Mouse (Mus musculus) heart, adult 2 months (tissue): ENCODE measurements at regions not wholly inside any gene's neighbourhood (a gene's known extent, or its start where the extent isn't known, plus 50 kb on each side); places are given as distances from the start of the nearest gene placed in this dataset.

ENCODE experiments used
- DNase-seq, 2 experiments: peaks; one replicate each; pipeline ENCODE4 v3.0.0; 2021
- H3K27ac ChIP-seq: fragments of 200-600 bp; 2 replicates; pipeline ENCODE4 v1.8.1; 2022
- H3K27me3 ChIP-seq: fragments of 200-500 bp; 2 replicates; pipeline ENCODE4 v1.6.1; 2012; ENCODE audit warnings: mild to moderate bottlenecking, low read length, inconsistent platforms, mixed read lengths; ENCODE audit not compliant: control insufficient read depth, insufficient read depth
- H3K36me3 ChIP-seq: fragments of 200-500 bp; 2 replicates; pipeline ENCODE4 v1.6.1; 2012; ENCODE audit warnings: low read length, inconsistent platforms; ENCODE audit not compliant: control insufficient read depth, insufficient read depth
- H3K4me1 ChIP-seq: fragments of 200-500 bp; 2 replicates; pipeline ENCODE4 v1.6.1; 2011; ENCODE audit warnings: low read length; ENCODE audit not compliant: control insufficient read depth, insufficient read depth
- H3K4me3 ChIP-seq: fragments of 200-600 bp; 2 replicates; pipeline ENCODE4 v1.8.1; 2022
- H3K79me2 ChIP-seq: fragments of 200-500 bp; replicated peaks from 2 replicates; pipeline ENCODE4 v1.6.1; 2012; ENCODE audit warnings: mild to moderate bottlenecking, inconsistent platforms, low read length, moderate library complexity, mixed read lengths; ENCODE audit not compliant: control insufficient read depth, insufficient read depth
- H3K9ac ChIP-seq: fragments of 200-500 bp; 2 replicates; pipeline ENCODE4 v1.6.1; 2012; ENCODE audit warnings: low read depth, mild to moderate bottlenecking, control low read depth, inconsistent platforms, low read length, mixed read lengths
- CTCF ChIP-seq: fragments of 200-600 bp; IDR thresholded peaks from 2 replicates; pipeline ENCODE4 v1.8.1; 2022; ENCODE audit warnings: antibody characterized with exemption, mild to moderate bottlenecking, moderate library complexity
- EP300 ChIP-seq: fragments of 200-500 bp; IDR thresholded peaks from 2 replicates; pipeline ENCODE4 v1.6.1; 2011; ENCODE audit warnings: low read depth, low read length, control low read depth; ENCODE audit not compliant: insufficient read depth
- POLR2A ChIP-seq: fragments of 200-500 bp; IDR thresholded peaks from 2 replicates; pipeline ENCODE4 v1.6.1; 2011; ENCODE audit warnings: mild to moderate bottlenecking, low read depth, low read length, control low read depth; ENCODE audit not compliant: insufficient read depth
- WGBS: fragments of 180-500 bp; shearing (Covaris S2); methylation state at CpG from one replicate; pipeline ENCODE4 v1.1.7; 2018; 5-methylcytosine and 5-hydroxymethylcytosine counted together
- intact Hi-C: fragments of 180-260 bp; cut with DNase I; formaldehyde crosslinking; loops from one replicate; pipeline ENCODE4 v1.15.1; 2025

GRCm38 (mm10) chr9:17294327-17294726, 793.2 kb upstream of the Fat3 start:
- no peak overlapping the region for H3K4me3 ChIP-seq
- TF ChIP-seq POLR2A (no peak), EP300 (no peak), CTCF (no peak)
- intact Hi-C loops: no loop called here
- H3K27me3 ChIP-seq: no peaks in the 10 kb centered on the region
- no peaks in the 10 kb centered on the region for H3K36me3 ChIP-seq
- H3K4me1 ChIP-seq: no peaks in the 10 kb centered on the region
- no peak for DNase-seq
- no peak overlapping the region for H3K27ac ChIP-seq
- H3K79me2 ChIP-seq: no peaks in the 10 kb centered on the region
- WGBS: 75% methylated on average over 1 of the region's 1 CpGs
- H3K9ac ChIP-seq: no peak overlapping the region

DNA sequence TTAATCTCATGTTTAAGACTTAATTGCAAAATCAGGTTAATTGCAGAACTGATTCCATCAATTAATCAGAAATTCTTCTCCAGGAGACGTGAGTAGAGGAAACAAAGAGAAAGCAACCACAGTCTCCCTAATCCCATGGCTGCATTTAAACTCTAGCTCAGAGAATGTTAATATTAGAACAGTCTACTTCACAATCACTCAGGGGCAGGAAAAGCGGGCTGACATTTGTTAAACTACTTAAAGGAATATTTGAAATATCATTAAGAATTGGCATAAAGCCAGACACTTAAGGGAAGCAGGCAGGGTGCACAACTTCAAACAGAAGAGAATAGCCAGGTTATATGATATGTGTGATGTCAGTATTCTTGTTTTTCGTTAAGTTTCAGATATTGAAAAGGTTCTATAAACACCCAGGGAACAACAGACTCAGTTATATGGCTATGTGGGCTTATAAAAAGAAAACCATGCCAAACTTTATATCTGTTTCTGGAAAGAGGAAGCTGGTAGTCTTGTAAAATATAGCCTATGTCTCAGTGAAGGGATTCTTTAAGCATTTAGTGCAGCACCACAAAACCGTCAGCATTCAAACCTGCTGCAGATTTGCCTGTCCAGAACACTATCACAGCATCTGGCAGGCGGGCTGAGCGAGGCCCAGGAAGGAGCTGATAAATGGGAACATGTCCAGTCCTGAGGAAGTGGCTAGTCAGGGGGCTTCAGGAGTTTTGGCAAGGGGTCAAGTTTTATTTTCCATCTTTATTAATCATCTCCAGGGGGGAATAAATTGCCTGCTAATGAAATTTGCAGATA, 787.9 kb upstream of the Fat3 start:
- H3K27me3 ChIP-seq: no peaks in the 10 kb centered on the region
- no peak for TF ChIP-seq CTCF
- no peak for TF ChIP-seq EP300
- TF ChIP-seq POLR2A: no peak
- H3K9ac ChIP-seq: no peak overlapping the region
- 20% methylated on average over 6 of the region's 6 CpGs for WGBS
- H3K4me1 ChIP-seq: no peaks in the 10 kb centered on the region
- no peaks in the 10 kb centered on the region for H3K79me2 ChIP-seq
- intact Hi-C loops: no loop called here
- H3K27ac ChIP-seq: no peak overlapping the region
- DNase-seq: no peak
- H3K4me3 ChIP-seq: no peak overlapping the region
- H3K36me3 ChIP-seq: no peaks in the 10 kb centered on the region

DNA sequence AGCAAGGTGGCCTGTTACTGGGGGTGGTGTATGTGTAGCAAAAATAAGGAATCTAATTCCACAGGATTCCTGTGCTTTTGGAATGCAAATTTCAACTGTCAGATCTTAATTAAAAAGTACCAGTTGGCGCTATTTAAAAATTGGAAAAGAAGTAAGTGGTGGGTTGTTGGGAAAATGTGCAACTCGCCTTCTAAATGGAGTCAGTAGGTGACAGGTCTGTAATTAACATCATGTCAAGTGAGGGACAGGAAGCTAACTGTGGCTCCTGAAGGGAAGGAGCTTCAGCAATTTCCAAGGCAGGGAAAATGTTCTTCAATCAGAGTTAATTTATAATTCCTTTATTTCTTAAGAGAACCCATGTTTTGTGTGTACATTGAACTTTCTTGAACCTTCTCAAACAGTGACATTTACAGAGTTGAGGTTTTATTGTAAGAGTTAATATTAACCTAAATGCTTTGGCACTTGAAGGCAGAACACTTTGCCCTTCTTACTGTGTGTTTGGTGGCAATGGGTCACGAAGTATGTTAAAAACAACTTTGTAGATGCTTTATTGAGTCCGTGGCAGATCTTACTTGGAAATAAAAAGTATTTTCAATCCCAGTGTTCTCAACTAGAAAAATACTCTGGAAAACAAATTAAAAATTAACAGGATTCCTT, 778.4 kb upstream of the Fat3 start:
- TF ChIP-seq EP300 (no peak), POLR2A (no peak), CTCF (no peak)
- no peak overlapping the region for H3K9ac ChIP-seq
- no peaks in the 10 kb centered on the region for H3K27me3 ChIP-seq
- no peak overlapping the region for H3K4me3 ChIP-seq
- H3K27ac ChIP-seq: no peak overlapping the region
- H3K36me3 ChIP-seq: no peaks in the 10 kb centered on the region
- no peaks in the 10 kb centered on the region for H3K79me2 ChIP-seq
- intact Hi-C loops: no loop called here
- WGBS: 72% methylated on average over 4 of the region's 4 CpGs
- no peaks in the 10 kb centered on the region for H3K4me1 ChIP-seq
- DNase-seq: no peak

GRCm38 (mm10) chr9:17272616-17273015, 771.5 kb upstream of the Fat3 start:
- intact Hi-C loops: no loop called here
- Histone ChIP-seq H3K4me3 (no peak overlapping the region), H3K4me1 (no peaks in the 10 kb centered on the region), H3K27ac (no peak overlapping the region), H3K36me3 (no peaks in the 10 kb centered on the region), H3K79me2 (no peaks in the 10 kb centered on the region), H3K27me3 (no peaks in the 10 kb centered on the region), H3K9ac (no peak overlapping the region)
- 42% methylated on average over 2 of the region's 2 CpGs for WGBS
- TF ChIP-seq EP300 (no peak), CTCF (no peak), POLR2A (no peak)
- no peak for DNase-seq

GRCm38 (mm10) chr9:17269624-17270023, 768.5 kb upstream of the Fat3 start:
- no peaks in the 10 kb centered on the region for H3K79me2 ChIP-seq
- no peak overlapping the region for H3K9ac ChIP-seq
- 21% methylated on average over 1 of the region's 1 CpGs for WGBS
- H3K36me3 ChIP-seq: no peaks in the 10 kb centered on the region
- no peaks in the 10 kb centered on the region for H3K27me3 ChIP-seq
- H3K4me1 ChIP-seq: no peaks in the 10 kb centered on the region
- intact Hi-C loops: no loop called here
- no peak for TF ChIP-seq POLR2A
- peak; percentile 30 for TF ChIP-seq CTCF
- H3K4me3 ChIP-seq: no peak overlapping the region
- no peak for DNase-seq
- no peak overlapping the region for H3K27ac ChIP-seq

GRCm38 (mm10) chr9:17257148-17257547, 756.1 kb upstream of the Fat3 start:
- Histone ChIP-seq H3K27ac (no peak overlapping the region), H3K79me2 (no peaks in the 10 kb centered on the region), H3K36me3 (no peaks in the 10 kb centered on the region), H3K4me1 (no peaks in the 10 kb centered on the region), H3K27me3 (no peaks in the 10 kb centered on the region), H3K9ac (no peak overlapping the region), H3K4me3 (no peak overlapping the region)
- intact Hi-C loops: no loop called here
- TF ChIP-seq CTCF: no peak
- no peak for TF ChIP-seq EP300
- no peak for TF ChIP-seq POLR2A
- WGBS: 89% methylated on average over 1 of the region's 1 CpGs
- DNase-seq: no peak
